In the genomic region with DNA sequence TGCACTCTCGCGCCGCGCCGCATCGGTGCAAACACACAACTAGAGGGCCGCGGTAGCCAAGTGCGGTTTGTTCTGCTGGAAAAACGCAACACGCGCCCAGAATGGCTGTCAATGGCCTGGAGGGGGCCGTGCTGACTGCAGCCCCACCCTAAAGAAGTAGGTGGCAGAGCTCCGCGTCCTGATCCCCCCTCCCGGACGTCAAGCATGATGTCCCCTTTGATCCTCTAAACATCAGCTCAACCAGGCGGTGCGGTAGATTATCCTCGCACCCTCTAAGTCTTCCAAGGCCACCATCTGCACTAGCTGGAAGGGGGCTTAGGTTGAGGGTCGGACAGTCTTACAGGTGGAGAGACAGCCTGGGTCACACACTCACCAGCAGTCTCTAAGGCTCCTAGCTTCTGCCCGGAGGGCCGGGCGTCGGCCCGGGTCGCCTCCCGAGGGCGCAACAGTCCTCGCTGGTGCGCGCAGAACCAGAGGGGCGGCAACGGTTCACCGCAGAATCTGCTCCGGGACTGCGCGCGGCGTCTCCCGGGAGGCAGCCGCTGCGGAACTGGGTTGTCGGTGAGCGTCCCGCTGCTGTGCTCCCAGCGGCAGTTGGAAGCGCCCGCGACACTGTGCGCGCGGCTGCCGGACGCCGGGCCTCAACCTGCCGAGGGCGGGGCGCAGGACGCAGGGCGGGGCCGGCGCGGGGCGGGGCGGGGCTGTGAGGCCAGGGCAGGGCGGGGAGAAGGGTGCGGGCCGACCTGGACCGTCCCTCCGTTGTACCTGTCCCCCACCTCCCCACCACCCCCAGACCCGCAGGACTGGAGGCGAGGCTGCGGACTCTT, we compare ENCODE assay signal across 8 mouse cellular contexts. TPM values are rescaled to one million over a fixed set of nuclear protein-coding genes. Genes with fewer than 3 reads are reported as not detected.
DNase-seq lines count a peak whose midpoint lies in the region; ATAC-seq lines count a peak whose summit lies in the region.

A gene (minus strand): TSS at position 648 of the 827 bp plus-strand sequence.

- H3K27me3 ChIP-seq in intestine, embryonic 14.5 days (replicated peaks; ENCODE audit: control insufficient read depth, insufficient read depth, low read length): peaks cover 20% of the 10 kb centered on the region
- peaks cover 42% of the 10 kb centered on the region for H3K27me3 ChIP-seq in limb, embryonic 10.5 days (ENCODE audit: low read depth, poor library complexity, severe bottlenecking)
- H3K27me3 ChIP-seq in midbrain, embryonic 11.5 days (ENCODE audit: control insufficient read depth, insufficient read depth, low read length): peaks cover 26% of the 10 kb centered on the region

- H3K9me3 ChIP-seq in intestine, embryonic 14.5 days (ENCODE audit: control insufficient read depth, low read length): no peaks in the 10 kb centered on the region
- no peaks in the 10 kb centered on the region for H3K9me3 ChIP-seq in limb, embryonic 10.5 days (replicated peaks)
- no peaks in the 10 kb centered on the region for H3K9me3 ChIP-seq in midbrain, embryonic 11.5 days (ENCODE audit: control insufficient read depth, low read length)

- H3K36me3 ChIP-seq in intestine, embryonic 14.5 days (ENCODE audit: control insufficient read depth, insufficient read depth, low read length): no peaks in the 10 kb centered on the region
- H3K36me3 ChIP-seq in limb, embryonic 10.5 days: peaks cover 1% of the 10 kb centered on the region; the same call in 1 of the 2 replicates
- no peaks in the 10 kb centered on the region for H3K36me3 ChIP-seq in midbrain, embryonic 11.5 days (ENCODE audit: control insufficient read depth, insufficient read depth, low read length)

- under 1% methylated on average over 65 of the region's 74 CpGs for WGBS in intestine, embryonic 14.5 days
- under 1% methylated on average over 73 of the region's 74 CpGs for WGBS in limb, embryonic 10.5 days
- under 1% methylated on average over 70 of the region's 74 CpGs for WGBS in midbrain, embryonic 11.5 days

- H3K9ac ChIP-seq in intestine, embryonic 14.5 days (ENCODE audit: low read length): peak within 1 kb of the TSS; percentile 69
- H3K9ac ChIP-seq in midbrain, embryonic 11.5 days (ENCODE audit: low read length): peak within 1 kb of the TSS; percentile 72

- DNase-seq in adrenal gland, adult 2 months: peak; percentile 93
- peak; percentile 85 for DNase-seq in embryo, embryonic 11 days
- peak; percentile 67 to 73 for DNase-seq in gastrocnemius, postnatal 36 days
- no peak for DNase-seq in intestine, embryonic 14.5 days (ENCODE audit: low spot score)
- DNase-seq in limb, embryonic 10.5 days (ENCODE audit: low spot score): peak; percentile 86
- peak; percentile 97 for DNase-seq in midbrain, embryonic 11.5 days (ENCODE audit: low spot score, missing footprints)
- peak; percentile 63 for DNase-seq in right cerebral cortex, postnatal 4 days
- DNase-seq in urinary bladder, postnatal 4 days (ENCODE audit: low spot score in 2 of 2): peak; percentile 68 to 70

- intact Hi-C loops in gastrocnemius, postnatal 36 days (cut with DNase I): loop anchor here (10.0 kb wide), 1 partner anchor 660 kb away; no protein-coding TSS in a partner anchor

- peak within 1 kb of the TSS; percentile 81 for H3K27ac ChIP-seq in intestine, embryonic 14.5 days (ENCODE audit: low read depth)
- peak within 1 kb of the TSS; percentile 88 for H3K27ac ChIP-seq in limb, embryonic 10.5 days
- peak within 1 kb of the TSS; percentile 67 for H3K27ac ChIP-seq in midbrain, embryonic 11.5 days (ENCODE audit: low read depth, low read length)

- ATAC-seq in intestine, embryonic 14.5 days (replicated peaks; ENCODE audit: low FRiP score, low TSS enrichment, low read depth): peak; percentile 90
- ATAC-seq in midbrain, embryonic 11.5 days (ENCODE audit: low FRiP score): peak; percentile 88

- peak within 1 kb of the TSS; percentile 100 for H3K4me2 ChIP-seq in intestine, embryonic 14.5 days (ENCODE audit: low read length)
- peak within 1 kb of the TSS; percentile 80 for H3K4me2 ChIP-seq in midbrain, embryonic 11.5 days

- no peaks in the 10 kb centered on the region; the same call in 1 of the 2 replicates for H3K4me1 ChIP-seq in intestine, embryonic 14.5 days (replicated peaks; ENCODE audit: control insufficient read depth, insufficient read depth, low read length)
- peaks cover 50% of the 10 kb centered on the region for H3K4me1 ChIP-seq in limb, embryonic 10.5 days
- H3K4me1 ChIP-seq in midbrain, embryonic 11.5 days (ENCODE audit: control insufficient read depth, insufficient read depth, low read length): peaks cover 2% of the 10 kb centered on the region; the same call in 1 of the 2 replicates

- H3K4me3 ChIP-seq in intestine, embryonic 14.5 days (ENCODE audit: low read depth, low read length): peak within 1 kb of the TSS; percentile 68
- peak within 1 kb of the TSS; percentile 74 for H3K4me3 ChIP-seq in limb, embryonic 10.5 days
- H3K4me3 ChIP-seq in midbrain, embryonic 11.5 days (ENCODE audit: low read depth, low read length): peak within 1 kb of the TSS; percentile 56

RNA-seq across cellular contexts. Expression of the gene that starts here (rescaled TPM):
- 10 to 100 TPM in 1 of 2 experiments, 1 to 10 TPM in 1; 6.9 to 11.9 TPM for total RNA-seq in adrenal gland, adult 2 months (2021)
- polyA plus RNA-seq in adrenal gland, adult 2 months (2012; rRNA removed): 3.9 and 4.9 TPM in 2 replicates
- total RNA-seq in gastrocnemius, postnatal 36 days (2021): 10 to 100 TPM; 30.6 to 45.2 TPM
- polyA plus RNA-seq in intestine, embryonic 14.5 days (2014; fragmentation: Nextera tagmentation; extraction: Ambion mirVana): 51.3 and 55.0 TPM in 2 replicates
- polyA plus RNA-seq in limb, embryonic 10.5 days (2016; fragmentation: Nextera tagmentation; extraction: Ambion mirVana): 21.8 and 30.3 TPM in 2 replicates
- 18.0 and 21.3 TPM in 2 replicates for polyA plus RNA-seq in midbrain, embryonic 11.5 days (2014; fragmentation: Nextera tagmentation; extraction: Ambion mirVana)
